Mouse (Mus musculus) cerebellum, postnatal 25 days (tissue): ENCODE results near the gene Olfr1537.

Experiments
- DNase-seq, 2 experiments: peaks; one replicate each; pipeline ENCODE4 v3.0.0; 2021; ENCODE audit warnings: mixed read lengths in 2 of 2

Gene Olfr1537

DNA sequence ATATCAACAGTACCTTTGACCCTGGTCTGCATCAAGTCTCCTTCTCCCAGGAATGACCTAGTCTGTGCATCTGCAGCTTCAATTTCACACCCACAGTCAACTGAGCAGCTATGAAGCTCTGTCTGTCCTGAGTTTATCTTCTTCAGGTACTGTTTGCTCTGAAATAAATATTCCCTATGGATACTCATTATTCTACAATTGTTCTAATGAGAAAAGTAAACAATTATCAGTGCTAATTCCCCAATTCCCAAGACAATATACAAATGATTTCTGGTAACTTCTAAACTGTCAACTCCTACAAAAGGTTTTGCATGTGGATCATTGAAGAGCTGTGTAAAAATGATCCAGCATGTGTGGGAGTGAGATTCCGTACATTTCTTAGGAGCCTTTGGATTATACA is at the start of gene Olfr1537:
Gene Olfr1537 (minus strand): TSS at position 101 of the 400 bp plus-strand sequence.
- no peak for DNase-seq

DNA sequence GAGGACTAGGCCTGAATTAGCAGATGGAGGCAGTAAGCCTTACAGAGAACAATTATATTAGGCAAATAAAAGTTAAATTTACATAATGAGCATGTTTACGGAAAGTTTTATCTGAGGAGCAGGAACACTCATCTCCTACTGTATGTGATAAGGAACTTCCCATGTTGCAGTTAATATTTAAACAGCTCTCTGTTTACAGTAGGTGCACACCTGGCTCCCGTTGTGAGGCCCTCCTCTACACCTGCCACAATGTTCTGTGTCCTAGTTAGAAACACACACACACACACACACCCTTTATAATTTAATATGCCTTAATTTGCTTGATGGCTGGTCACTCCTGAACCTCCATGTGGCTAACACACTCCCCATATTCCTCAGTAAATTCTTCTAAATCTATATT is 37.3 kb upstream of the Olfr1537 start:
- DNase-seq, result no peak

DNA sequence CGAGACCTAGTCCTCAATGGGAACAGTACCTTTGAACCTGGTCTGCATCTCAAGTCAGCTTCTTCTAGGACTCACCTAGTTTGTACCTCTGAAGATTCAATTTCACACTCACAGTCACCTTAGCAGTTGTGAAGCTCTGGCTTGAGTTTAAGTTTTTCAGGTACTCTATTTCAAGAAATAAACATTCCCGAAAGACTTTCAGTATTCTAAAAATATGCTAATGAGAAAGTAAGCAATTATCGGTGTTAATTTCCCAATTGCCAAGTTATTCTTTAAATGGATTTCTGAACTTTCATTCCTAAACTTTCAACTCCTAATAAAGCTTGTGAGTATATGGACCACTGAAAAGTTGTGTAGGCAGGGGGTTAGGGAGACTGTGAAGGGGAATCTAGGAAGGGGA is 26.9 kb upstream of the Olfr1537 start, which contains the start of gene Olfr945:
Gene Olfr945 (minus strand): TSS at position 101 of the 400 bp plus-strand sequence.
- no peak for DNase-seq

DNA sequence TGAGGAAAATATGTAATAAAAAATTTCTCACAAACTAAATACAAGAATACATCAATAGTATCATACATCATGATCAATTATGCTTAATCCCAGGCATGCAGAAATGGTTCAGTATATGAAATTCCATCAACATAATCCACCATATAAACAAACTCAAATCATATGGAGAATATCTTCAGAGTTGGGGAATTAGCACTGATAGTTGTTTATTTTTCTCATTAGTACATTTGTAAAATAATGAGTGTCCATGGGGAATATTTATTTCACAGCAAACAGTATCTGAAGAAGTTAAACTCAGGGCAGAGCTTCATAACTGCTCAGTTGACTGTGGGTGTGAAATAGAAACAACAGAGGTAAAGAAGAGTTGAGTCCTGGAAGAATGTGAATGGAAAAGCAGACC is 48.2 kb downstream of the Olfr1537 start, which contains the start of gene Olfr944:
Gene Olfr944 (plus strand): TSS at position 301 of the 400 bp plus-strand sequence.
- no peak for DNase-seq
